Mouse (Mus musculus): ENCODE measurements at regions not wholly inside any gene's neighbourhood (a gene's known extent, or its start where the extent isn't known, plus 50 kb on each side); places are given as distances from the start of the nearest gene placed in this dataset.

DNA sequence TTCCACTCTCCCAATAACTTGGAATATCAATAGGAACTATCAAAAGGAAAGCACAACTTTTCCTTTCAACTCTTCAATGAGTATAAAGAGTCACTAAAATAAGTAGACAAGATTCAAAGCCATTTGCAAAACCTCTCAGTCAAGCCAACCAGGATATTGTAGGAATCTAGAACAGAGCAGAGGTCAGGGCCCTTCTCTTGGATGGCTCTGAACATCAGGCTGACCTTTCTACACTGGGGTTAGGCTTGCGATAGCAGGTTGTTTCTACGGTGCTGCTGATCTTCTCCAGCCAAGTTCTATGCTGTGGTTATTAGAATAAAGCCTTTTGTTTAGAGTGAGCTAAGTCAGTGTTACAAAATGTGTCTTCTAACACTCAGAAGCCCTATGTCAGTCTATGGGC lies 658.6 kb downstream of the Ofcc1 start:
- DNase-seq, result no peak

DNA sequence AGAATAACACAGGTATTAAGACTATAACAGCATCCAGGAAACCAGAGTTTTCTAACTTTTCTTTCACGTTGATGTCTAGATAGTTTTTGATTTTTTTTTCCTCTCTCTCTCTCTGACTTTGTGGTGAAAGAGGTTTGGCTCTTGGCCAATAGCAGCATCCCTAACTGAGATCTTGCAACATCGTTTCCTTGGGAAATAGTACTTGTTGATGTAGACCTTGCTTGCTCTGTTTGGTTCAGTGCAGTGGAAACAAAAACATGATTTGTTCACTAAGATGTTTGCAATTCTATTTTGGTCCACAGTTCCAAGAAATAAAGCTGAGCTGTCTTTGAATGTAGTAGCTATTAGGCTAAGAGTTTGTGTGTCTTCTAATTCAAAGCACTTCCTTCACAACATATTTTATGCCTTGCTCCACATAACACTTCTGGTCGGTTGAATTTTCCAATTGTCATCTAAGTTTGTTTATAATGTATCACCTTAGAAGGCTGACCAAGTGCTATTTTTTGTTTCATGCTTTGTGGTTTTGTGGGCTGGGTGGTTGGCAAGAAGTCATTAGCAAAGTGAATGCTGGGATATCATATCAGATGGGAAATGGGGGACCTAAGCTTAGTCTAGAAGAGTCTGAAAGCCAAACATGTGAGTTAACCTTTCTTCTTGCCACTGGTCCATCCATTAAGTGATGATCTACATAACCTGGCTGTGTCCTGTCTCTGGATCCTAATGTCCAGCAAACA lies 669.8 kb downstream of the Ofcc1 start:
- no peak for DNase-seq

- no peak for DNase-seq
Observed at GRCm38 (mm10) chr13:39664548-39664947, 696.7 kb downstream of the Ofcc1 start.

- DNase-seq, result no peak
Observed at GRCm38 (mm10) chr13:39649457-39649856, 688.8 kb upstream of the Slc35b3 start.

DNA sequence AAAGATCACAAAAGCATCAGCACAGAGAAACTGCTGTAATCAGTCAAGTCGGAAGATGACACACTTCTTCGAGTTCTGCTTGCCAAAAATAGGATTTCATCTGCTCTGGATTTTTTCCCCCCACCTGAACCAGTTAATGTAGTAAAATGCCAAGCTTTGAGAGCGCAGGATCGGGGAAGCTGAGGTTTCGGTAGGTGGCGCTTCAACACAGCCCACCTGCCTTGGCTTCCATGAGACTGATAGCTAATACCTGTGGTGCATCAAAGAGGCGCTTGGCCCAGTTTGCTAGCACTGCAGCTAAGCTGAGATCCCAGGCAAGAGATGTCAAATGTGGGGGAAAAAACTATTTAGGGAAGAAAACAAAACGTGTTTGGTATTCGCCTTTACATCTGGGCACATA lies 686.7 kb upstream of the Slc35b3 start:
- DNase-seq, result peak; percentile 51

DNA sequence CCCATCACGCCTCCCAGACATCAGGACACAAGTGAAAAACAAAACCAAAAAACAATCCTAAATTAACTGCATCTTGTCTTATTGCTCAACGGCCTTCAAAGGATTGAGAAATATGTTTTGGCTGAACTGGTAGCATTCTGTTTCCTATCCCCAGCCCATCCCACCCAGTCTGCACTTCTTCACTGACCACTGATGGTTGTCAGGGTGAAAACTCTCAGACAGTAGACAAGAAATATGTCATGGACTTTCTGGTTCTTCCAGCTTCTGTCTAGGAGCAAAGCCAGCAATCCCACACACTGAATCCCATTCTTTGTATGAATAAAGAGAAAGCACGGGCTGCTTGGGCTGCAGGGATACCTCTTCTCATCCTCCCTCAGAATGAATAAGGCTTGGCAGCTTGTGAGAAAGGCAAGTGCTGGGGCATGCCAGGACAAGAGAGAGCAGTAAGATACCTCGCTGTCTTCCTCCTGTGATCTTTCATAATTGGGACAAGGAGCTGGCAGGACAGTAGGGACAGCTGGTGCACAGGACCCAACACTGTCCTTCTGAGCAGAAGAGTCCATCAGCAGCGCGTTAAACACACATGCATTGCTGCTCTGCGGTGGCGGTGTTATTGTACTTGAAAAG lies 670.9 kb upstream of the Slc35b3 start:
- peak; percentile 14 for DNase-seq
